Mouse (Mus musculus) cortical plate, adult 2 months (tissue): Measurements from ENCODE around the gene Crybb1.
A peak's percentile ranks its signal among the peaks of the same experiment; 100 is the strongest.

Experiments used
- CTCF ChIP-seq: fragments of 200-500 bp; IDR thresholded peaks from 2 replicates; pipeline ENCODE4 v1.5.1; 2011; ENCODE audit warnings: mild to moderate bottlenecking, control low read depth, low read length; ENCODE audit not compliant: insufficient read depth; ENCODE audit errors: extremely low read depth
- POLR2A ChIP-seq: fragments of 200-500 bp; IDR thresholded peaks from 2 replicates; pipeline ENCODE4 v1.6.1; 2011; ENCODE audit warnings: mild to moderate bottlenecking, low read length, control low read depth; ENCODE audit not compliant: insufficient read depth; ENCODE audit errors: extremely low read depth

GRCm38 (mm10) chr5:112215291-112215751, 40.3 kb upstream of the Crybb1 start:
- TF ChIP-seq POLR2A: peak; percentile 26; the same call in 1 of the 2 replicates
- no peak for TF ChIP-seq CTCF
